Mouse (Mus musculus) gastrocnemius, postnatal 10 days (tissue): ENCODE measurements around the gene Trib3. TPM values are rescaled to one million over a fixed set of nuclear protein-coding genes. Genes with fewer than 3 reads are reported as not detected.
"Not testable (repeated sequence)": the region's sequence is repeated elsewhere in the genome, so short reads cannot be mapped to it uniquely, and the experiment has no call there.

Source experiments
- DNase-seq: peaks from one replicate; pipeline ENCODE4 v3.0.0; 2021; ENCODE audit warnings: mixed read lengths
- total RNA-seq, 2 experiments: library from RNA; stranded (reverse); gene quantifications; 2 replicates each; pipeline ENCODE4 v1.2.3; 2021

Trib3 gene
- total RNA-seq, 2 experiments from 2014 or later: 1.3 to 1.5 TPM

DNA sequence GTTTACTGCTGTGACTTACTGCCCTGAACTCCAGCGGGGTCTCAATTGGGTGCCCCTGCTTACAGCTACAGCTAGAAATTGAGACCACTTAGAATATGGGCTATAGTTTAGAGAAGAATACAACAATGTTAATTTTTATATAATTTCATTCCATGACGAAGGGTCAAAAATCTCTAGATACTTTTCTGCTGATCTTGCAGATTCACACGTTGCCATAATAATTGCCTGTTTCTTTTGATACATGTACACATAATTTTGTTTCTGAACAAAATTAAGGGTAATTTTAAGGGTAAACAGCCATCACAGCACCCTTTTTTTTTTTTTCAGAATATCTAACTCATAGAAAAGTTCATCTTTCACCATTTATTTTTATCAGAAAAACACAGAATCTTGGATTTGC, 36.6 kb downstream of the Trib3 start:
- DNase-seq: no peak

GRCm38 (mm10) chr2:152305480-152305879, 38.4 kb downstream of the Trib3 start:
- no peak for DNase-seq

GRCm38 (mm10) chr2:152303781-152304180, 40.1 kb downstream of the Trib3 start:
- no peak for DNase-seq

GRCm38 (mm10) chr2:152302862-152303261, 41.0 kb downstream of the Trib3 start:
- no peak for DNase-seq

GRCm38 (mm10) chr2:152294541-152294940, 49.3 kb downstream of the Trib3 start:
- no peak for DNase-seq

GRCm38 (mm10) chr2:152293727-152294475, 49.9 kb downstream of the Trib3 start, which contains the start of gene Tbc1d20:
Tbc1d20 (plus strand) TSS chr2:152293828.
- DNase-seq: peak; percentile 88

DNA sequence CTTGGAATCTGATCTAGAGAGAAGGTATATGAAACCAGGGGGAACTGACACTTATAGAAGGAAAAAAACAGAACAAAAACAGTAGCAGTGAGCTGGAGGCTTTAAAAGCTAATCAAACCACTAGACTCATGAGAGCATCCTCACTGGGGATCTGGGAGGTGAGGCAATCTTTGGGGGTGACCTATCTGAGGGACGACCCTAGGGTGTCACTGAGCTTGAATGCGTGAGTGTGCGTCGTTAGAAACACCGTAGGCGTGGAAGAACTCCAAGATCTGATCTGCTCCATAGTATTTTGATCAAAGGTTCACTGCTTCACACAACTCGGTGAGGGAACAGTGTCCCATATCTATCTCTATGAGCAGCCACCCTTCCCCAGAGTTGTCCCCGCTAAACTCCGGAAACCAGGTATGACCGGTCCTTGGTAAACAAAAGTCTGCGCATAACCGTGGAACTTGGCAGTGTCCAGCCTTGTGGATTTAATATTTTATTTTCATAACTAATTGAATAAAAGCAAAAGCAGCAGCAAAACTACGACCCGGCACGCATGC, 50.6 kb downstream of the Trib3 start:
- no peak for DNase-seq

- DNase-seq: no peak
Measured at GRCm38 (mm10) chr2:152292475-152292874, 51.4 kb downstream of the Trib3 start.

DNA sequence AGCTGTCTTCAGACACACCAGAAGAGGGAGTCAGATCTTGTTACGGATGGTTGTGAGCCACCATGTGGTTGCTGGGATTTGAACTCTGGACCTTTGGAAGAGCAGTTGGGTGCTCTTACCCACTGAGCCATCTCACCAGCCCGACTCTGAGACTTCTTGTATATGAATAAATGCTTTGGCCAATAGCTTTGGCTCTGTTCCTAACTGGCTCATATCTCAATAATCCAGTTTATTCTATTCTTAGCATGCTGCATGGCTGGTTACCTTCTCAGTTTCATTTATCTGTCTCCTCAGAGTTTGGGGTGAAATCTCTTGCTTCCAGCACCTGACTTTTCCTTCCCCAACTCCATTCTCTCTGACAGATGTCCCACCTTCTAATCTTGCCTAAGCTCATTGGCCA, 54.2 kb downstream of the Trib3 start:
- DNase-seq: not testable (repeated sequence)

- no peak for DNase-seq
Measured at GRCm38 (mm10) chr2:152288046-152288445, 55.8 kb downstream of the Trib3 start.

DNA sequence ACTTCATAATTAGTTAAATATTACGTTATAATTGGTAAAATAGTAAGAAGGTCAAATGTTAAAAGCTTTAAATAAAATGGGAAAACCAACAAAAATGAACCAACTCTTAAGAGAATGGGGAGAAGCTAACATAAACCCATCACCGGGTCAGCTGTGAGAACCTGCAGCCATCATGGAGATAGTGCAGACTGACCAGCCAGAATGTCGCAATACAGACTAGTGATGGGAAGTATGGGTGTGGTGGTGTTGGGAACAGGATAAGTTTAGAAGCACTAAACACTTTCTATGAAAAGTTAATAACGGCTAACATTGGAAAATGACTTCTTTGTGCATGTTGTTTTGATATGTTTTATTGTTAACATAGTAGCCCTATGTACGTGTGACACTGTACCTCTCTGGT, 56.3 kb downstream of the Trib3 start:
- DNase-seq: no peak

Other genes starting within 250 kb of the Trib3 start
- gene Srxn1, start 238.5 kb downstream of the Trib3 start, total RNA-seq: 10 to 100 TPM in 1 of 2 experiments, 1 to 10 TPM in 1; 8.7 to 14.7 TPM
- gene Tcf15, start 200.5 kb downstream of the Trib3 start, total RNA-seq: 10 to 100 TPM; 17.4 to 22.4 TPM
- 10 to 100 TPM; 77.9 to 80.9 TPM for gene Csnk2a1, start 117.2 kb downstream of the Trib3 start, total RNA-seq
- gene Tbc1d20, start 50.2 kb downstream of the Trib3 start, total RNA-seq: 10 to 100 TPM; 36.9 to 41.9 TPM
- gene Rbck1, start 11.4 kb downstream of the Trib3 start, total RNA-seq: 10 to 100 TPM; 40.7 to 48.6 TPM
- gene Nrsn2, start 32.6 kb upstream of the Trib3 start, total RNA-seq: under 1 TPM in 1 of 2 experiments, not detected in 1; 0.18 TPM
- gene Sox12, start 54.0 kb upstream of the Trib3 start, total RNA-seq: 1 to 10 TPM; 6.7 to 9.4 TPM
- gene Zcchc3, start 71.0 kb upstream of the Trib3 start, total RNA-seq: 1 to 10 TPM; 4.7 to 5.6 TPM
- gene 6820408C15Rik, start 71.6 kb upstream of the Trib3 start, total RNA-seq: not detected
- gene Defb23, start 120.6 kb upstream of the Trib3 start, total RNA-seq: not detected
- not detected for gene Defb20, start 133.0 kb upstream of the Trib3 start, total RNA-seq
- not detected for gene Defb22, start 146.1 kb upstream of the Trib3 start, total RNA-seq
- not detected for gene Defb26, start 167.7 kb upstream of the Trib3 start, total RNA-seq
- not detected for gene Defb28, start 174.2 kb upstream of the Trib3 start, total RNA-seq
- not detected for gene Defb29, start 196.1 kb upstream of the Trib3 start, total RNA-seq
- not detected for gene Gm17416, start 225.3 kb upstream of the Trib3 start, total RNA-seq
- not detected for gene Defb21, start 228.7 kb upstream of the Trib3 start, total RNA-seq
- gene Defb19, start 236.3 kb upstream of the Trib3 start, total RNA-seq: not detected